Mouse (Mus musculus): Measurements from ENCODE around the gene Rgs6. TPM values are rescaled to one million over a fixed set of nuclear protein-coding genes. Genes with fewer than 3 reads are reported as not detected.

Rgs6 gene
- polyA plus RNA-seq, 1 experiment from 2014 or later: 1.2 TPM

DNA sequence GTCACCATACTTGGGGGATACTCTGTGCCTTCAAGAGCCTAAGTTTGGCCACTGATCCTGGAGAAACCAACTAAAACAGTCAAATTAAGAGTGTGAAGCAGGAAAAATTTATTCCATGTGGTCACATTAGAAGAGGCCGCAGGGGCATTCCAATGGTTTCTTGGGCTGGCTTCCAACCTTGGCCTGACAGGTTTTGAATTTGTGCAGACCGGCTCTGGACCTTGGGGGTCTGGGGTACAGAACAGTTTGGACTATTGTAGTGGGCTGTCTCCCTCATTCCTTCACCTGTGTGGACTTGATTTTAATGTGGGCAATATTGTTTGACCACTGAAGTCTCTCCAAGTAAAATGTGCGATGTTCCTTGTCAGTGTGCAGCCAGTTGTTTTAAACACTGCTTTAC is 222.5 kb downstream of the Rgs6 start:
- no peak for ATAC-seq
- H3K4me2 ChIP-seq (replicated peaks; ENCODE audit: low read depth): no peak overlapping the region
- 92% methylated on average over 3 of the region's 3 CpGs for WGBS

DNA sequence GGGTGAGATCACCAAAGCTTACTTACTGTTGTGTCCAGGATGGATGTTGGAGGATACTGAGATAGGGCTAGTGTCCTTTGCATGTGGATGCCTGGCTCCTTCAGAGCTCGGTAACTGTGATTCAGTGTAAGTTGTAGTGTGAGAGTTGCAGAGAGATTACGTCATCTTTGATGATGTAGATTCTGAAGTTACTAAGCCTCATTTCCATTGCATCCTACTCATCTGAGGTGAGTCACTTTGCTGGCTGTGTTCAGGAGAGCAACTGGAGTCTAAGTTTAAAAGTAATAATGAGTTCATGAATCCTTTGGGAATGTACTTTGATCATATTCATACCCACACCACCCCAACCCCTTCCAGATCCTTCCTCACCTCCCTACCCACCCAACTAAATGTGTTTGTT is 227.9 kb downstream of the Rgs6 start:
- H3K9me3 ChIP-seq (ENCODE audit: control insufficient read depth): no peaks in the 10 kb centered on the region
- no peak overlapping the region for H3K27ac ChIP-seq (ENCODE audit: low read depth, low read length)
- WGBS: 97% methylated on average over 2 of the region's 2 CpGs
- H3K36me3 ChIP-seq (ENCODE audit: control insufficient read depth, insufficient read depth): no peaks in the 10 kb centered on the region
- H3K27me3 ChIP-seq (replicated peaks; ENCODE audit: control insufficient read depth, insufficient read depth, low read length): no peaks in the 10 kb centered on the region
- no peaks in the 10 kb centered on the region for H3K4me1 ChIP-seq (replicated peaks; ENCODE audit: control insufficient read depth, insufficient read depth, low read length)
- no peak for TF ChIP-seq CTCF (IDR thresholded peaks at IDR 0.05; ENCODE audit: low read depth)
- no peak overlapping the region for H3K4me2 ChIP-seq (replicated peaks; ENCODE audit: low read depth)
- H3K4me3 ChIP-seq (ENCODE audit: low read depth, low read length): no peak overlapping the region
- no peak overlapping the region for H3K9ac ChIP-seq (ENCODE audit: low read depth, low read length)
- ATAC-seq: no peak

More for the DNA sequence above, 222.5 kb downstream of the Rgs6 start:
- H3K9me3 ChIP-seq (ENCODE audit: control insufficient read depth): no peaks in the 10 kb centered on the region
- no peaks in the 10 kb centered on the region for H3K4me1 ChIP-seq (replicated peaks; ENCODE audit: control insufficient read depth, insufficient read depth, low read length)
- H3K9ac ChIP-seq (ENCODE audit: low read depth, low read length): no peak overlapping the region
- no peak overlapping the region for H3K4me3 ChIP-seq (ENCODE audit: low read depth, low read length)
- no peaks in the 10 kb centered on the region for H3K36me3 ChIP-seq (ENCODE audit: control insufficient read depth, insufficient read depth)
- no peak overlapping the region for H3K27ac ChIP-seq (ENCODE audit: low read depth, low read length)
- no peaks in the 10 kb centered on the region for H3K27me3 ChIP-seq (replicated peaks; ENCODE audit: control insufficient read depth, insufficient read depth, low read length)
- no peak for TF ChIP-seq CTCF (IDR thresholded peaks at IDR 0.05; ENCODE audit: low read depth)

DNA sequence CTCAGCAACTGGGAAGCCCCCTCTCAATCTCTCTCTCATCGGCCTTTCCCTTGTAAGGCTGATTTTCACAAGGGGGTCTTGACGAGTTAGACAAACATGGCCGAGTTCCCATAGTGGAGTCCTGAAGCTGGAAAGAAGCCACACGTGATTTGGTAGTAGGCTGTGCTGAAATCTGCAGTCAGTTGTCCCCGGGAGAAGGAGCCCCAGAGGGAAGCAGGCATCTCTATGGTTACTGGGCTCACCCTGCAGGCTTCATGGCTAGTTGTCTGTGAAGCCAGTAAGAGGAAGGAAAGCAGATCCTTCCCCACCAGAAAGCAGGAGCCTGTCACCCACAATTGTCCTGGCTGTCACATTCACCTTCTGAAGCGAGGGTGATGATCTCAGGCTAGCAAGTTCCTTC is 231.2 kb downstream of the Rgs6 start:
- no peak overlapping the region for H3K9ac ChIP-seq (ENCODE audit: low read depth, low read length)
- H3K27me3 ChIP-seq (replicated peaks; ENCODE audit: control insufficient read depth, insufficient read depth, low read length): no peaks in the 10 kb centered on the region
- no peak overlapping the region for H3K27ac ChIP-seq (ENCODE audit: low read depth, low read length)
- no peaks in the 10 kb centered on the region for H3K36me3 ChIP-seq (ENCODE audit: control insufficient read depth, insufficient read depth)
- no peak overlapping the region for H3K4me2 ChIP-seq (replicated peaks; ENCODE audit: low read depth)
- 73% methylated on average over 6 of the region's 6 CpGs for WGBS
- ATAC-seq: no peak
- TF ChIP-seq CTCF (IDR thresholded peaks at IDR 0.05; ENCODE audit: low read depth): no peak
- no peak overlapping the region for H3K4me3 ChIP-seq (ENCODE audit: low read depth, low read length)
- H3K9me3 ChIP-seq (ENCODE audit: control insufficient read depth): no peaks in the 10 kb centered on the region
- no peaks in the 10 kb centered on the region for H3K4me1 ChIP-seq (replicated peaks; ENCODE audit: control insufficient read depth, insufficient read depth, low read length)

DNA sequence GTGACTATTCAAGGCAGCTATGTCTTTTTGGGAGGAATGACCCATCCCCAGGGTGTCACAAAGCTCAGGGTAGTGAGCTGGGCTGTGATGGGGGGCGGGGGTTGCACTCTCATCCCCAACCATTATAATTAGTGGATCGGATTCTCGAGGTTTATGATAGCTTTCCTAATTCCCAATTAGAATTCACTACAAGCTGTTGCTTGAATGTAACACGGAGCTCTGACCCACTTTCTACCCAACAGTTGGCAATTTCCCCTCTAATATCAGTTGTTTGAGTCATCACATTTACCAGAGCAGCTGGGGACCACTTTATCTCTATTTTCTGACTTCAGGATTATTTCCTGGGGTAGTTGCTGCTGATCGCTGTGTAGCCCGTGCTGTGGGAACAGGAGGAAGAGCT is 231.9 kb downstream of the Rgs6 start:
- no peak for ATAC-seq
- 78% methylated on average over 6 of the region's 6 CpGs for WGBS
- no peak overlapping the region for H3K9ac ChIP-seq (ENCODE audit: low read depth, low read length)
- no peaks in the 10 kb centered on the region for H3K9me3 ChIP-seq (ENCODE audit: control insufficient read depth)
- no peaks in the 10 kb centered on the region for H3K4me1 ChIP-seq (replicated peaks; ENCODE audit: control insufficient read depth, insufficient read depth, low read length)
- H3K4me2 ChIP-seq (replicated peaks; ENCODE audit: low read depth): no peak overlapping the region
- H3K4me3 ChIP-seq (ENCODE audit: low read depth, low read length): no peak overlapping the region
- H3K36me3 ChIP-seq (ENCODE audit: control insufficient read depth, insufficient read depth): no peaks in the 10 kb centered on the region
- H3K27me3 ChIP-seq (replicated peaks; ENCODE audit: control insufficient read depth, insufficient read depth, low read length): no peaks in the 10 kb centered on the region
- no peak for TF ChIP-seq CTCF (IDR thresholded peaks at IDR 0.05; ENCODE audit: low read depth)
- H3K27ac ChIP-seq (ENCODE audit: low read depth, low read length): no peak overlapping the region

DNA sequence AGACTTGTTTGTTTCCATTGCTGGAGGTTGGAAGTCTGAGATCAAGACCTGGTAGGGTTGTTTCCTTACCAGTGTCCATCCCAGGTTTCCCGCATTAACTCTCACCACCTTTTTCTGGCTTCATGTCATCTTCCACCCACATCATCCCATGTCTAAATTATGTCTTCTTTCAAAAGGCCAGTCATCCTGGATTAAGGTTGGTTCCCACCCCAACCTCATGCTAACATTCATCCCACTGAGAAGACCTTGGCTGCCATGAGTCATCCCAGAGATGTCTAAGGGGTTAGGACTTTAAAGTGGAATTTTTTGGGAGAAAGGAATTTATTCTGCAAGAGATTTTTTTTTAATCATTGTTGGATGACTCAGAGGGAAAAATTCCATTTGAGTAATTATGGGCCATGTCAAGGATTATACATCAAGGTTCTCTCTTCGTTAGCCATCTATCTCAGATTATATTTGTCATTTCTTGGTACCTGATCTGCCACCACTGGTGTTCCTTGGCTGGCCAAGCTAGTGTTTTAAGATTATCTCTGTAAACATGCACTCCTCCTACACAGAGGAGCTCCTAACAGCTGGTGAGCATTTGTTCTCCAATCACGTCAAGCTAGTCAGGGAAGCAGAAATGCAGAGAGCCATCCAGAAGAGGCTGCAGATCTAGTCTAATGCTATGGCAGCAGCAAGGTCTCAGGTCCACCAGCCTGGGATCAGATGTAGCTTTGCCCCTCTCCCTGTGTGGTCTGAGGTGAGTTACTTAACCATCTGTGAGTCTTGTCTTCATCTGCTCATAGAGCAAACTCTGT is 234.9 kb downstream of the Rgs6 start:
- WGBS: 78% methylated on average over 3 of the region's 3 CpGs
- H3K36me3 ChIP-seq (ENCODE audit: control insufficient read depth, insufficient read depth): no peaks in the 10 kb centered on the region
- no peaks in the 10 kb centered on the region for H3K27me3 ChIP-seq (replicated peaks; ENCODE audit: control insufficient read depth, insufficient read depth, low read length)
- no peaks in the 10 kb centered on the region for H3K9me3 ChIP-seq (ENCODE audit: control insufficient read depth)
- no peak overlapping the region for H3K4me2 ChIP-seq (replicated peaks; ENCODE audit: low read depth)
- no peak overlapping the region for H3K27ac ChIP-seq (ENCODE audit: low read depth, low read length)
- no peak for ATAC-seq
- TF ChIP-seq CTCF (IDR thresholded peaks at IDR 0.05; ENCODE audit: low read depth): no peak
- H3K4me1 ChIP-seq (replicated peaks; ENCODE audit: control insufficient read depth, insufficient read depth, low read length): no peaks in the 10 kb centered on the region
- H3K9ac ChIP-seq (ENCODE audit: low read depth, low read length): no peak overlapping the region
- H3K4me3 ChIP-seq (ENCODE audit: low read depth, low read length): no peak overlapping the region

DNA sequence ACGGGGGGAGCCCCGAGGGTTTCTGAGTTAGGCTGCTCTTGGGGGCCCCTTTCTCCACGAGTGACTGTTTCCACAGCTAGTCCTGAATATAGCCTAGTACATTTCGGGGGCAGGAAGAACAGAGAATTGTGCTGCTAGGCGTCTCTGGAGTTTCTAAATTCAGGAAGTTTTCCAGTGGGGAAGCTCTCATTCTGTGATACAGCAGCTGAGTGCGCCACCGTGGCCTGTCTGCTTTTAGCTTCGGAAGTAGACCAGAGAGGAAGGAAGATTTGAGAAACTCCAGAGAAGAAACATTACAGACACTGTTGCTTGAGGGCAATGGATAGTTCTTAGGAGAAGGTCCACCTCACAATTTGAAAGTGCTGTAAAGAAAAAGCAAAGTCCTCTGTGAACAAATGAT is 242.2 kb downstream of the Rgs6 start:
- ATAC-seq: no peak
- H3K9ac ChIP-seq (ENCODE audit: low read depth, low read length): no peak overlapping the region
- no peak for TF ChIP-seq CTCF (IDR thresholded peaks at IDR 0.05; ENCODE audit: low read depth)
- no peak overlapping the region for H3K4me3 ChIP-seq (ENCODE audit: low read depth, low read length)
- 81% methylated on average over 8 of the region's 8 CpGs for WGBS
- H3K4me1 ChIP-seq (replicated peaks; ENCODE audit: control insufficient read depth, insufficient read depth, low read length): no peaks in the 10 kb centered on the region
- H3K9me3 ChIP-seq (ENCODE audit: control insufficient read depth): no peaks in the 10 kb centered on the region
- no peaks in the 10 kb centered on the region for H3K27me3 ChIP-seq (replicated peaks; ENCODE audit: control insufficient read depth, insufficient read depth, low read length)
- no peak overlapping the region for H3K4me2 ChIP-seq (replicated peaks; ENCODE audit: low read depth)
- no peak overlapping the region for H3K27ac ChIP-seq (ENCODE audit: low read depth, low read length)
- H3K36me3 ChIP-seq (ENCODE audit: control insufficient read depth, insufficient read depth): no peaks in the 10 kb centered on the region
